Mouse (Mus musculus) right cerebral cortex, postnatal 4 days (tissue): Measurements from ENCODE around the gene Gja8.

ENCODE experiments used
- DNase-seq: peaks from one replicate; pipeline ENCODE4 v3.0.0-alpha.2; 2022

Gja8 gene

DNA sequence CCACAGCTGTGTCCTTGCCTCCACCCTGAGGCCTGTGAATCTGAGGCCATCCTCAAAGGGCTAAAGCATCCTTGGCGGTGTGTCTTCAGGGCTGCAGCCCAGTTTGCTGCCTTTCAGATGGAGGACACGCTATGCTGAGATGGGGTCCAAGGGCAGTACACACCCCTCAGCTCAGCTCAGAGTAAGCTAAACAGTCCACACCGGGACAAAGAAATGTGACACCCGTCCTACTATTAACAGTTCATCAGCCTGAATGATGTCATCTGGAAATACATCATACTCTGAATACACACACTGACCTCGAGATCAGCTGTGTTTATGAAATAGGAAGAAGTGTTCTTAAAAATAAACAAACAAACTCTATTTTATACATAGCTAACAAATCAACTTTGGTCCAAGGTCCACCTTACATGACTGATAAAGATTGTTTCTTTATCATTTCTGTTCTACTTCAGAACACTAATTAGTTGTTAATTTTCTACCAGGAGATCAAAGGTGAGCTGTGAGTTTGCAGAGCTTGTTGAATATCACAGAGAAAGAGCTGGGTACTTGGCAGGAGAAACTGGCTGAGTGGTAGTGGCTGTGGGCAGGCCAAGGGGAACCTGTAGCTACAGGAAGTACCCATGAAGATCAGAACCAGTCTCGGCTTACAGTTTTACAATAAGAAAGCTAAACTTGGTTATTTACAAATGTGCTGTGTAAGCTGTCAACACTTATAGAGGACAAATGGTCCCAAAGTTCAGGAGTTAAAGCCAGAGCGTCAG lies 50.8 kb downstream of the Gja8 start:
- no peak for DNase-seq

GRCm38 (mm10) chr3:96872501-96872900 lies 53.3 kb downstream of the Gja8 start:
- DNase-seq = no peak

DNA sequence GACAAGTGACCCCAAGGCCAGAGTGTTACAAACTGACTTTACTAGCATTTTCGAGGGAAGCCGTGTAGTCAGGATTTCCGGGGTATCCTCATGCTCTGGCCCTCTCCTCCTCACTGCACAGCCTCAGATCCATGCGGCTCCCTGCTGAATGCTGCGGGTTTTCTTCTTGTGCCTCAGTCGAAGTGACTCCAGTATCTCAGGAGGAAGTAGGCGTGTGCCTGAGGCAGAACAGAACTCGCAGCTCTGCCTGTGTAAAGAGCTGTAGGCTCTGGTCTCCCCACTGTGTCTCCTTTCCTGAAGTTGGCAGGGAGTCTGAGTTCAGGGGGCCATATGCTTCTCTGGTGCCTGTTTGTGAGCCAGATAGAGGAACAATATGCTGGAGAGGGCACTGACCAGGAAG lies 54.8 kb downstream of the Gja8 start:
- DNase-seq = no peak

GRCm38 (mm10) chr3:96870270-96870669 lies 55.5 kb downstream of the Gja8 start:
- no peak for DNase-seq

GRCm38 (mm10) chr3:96869091-96869490 lies 56.7 kb downstream of the Gja8 start:
- no peak for DNase-seq

- no peak for DNase-seq
These were observed 57.3 kb downstream of the Gja8 start for GRCm38 (mm10) chr3:96868566-96868965.

DNA sequence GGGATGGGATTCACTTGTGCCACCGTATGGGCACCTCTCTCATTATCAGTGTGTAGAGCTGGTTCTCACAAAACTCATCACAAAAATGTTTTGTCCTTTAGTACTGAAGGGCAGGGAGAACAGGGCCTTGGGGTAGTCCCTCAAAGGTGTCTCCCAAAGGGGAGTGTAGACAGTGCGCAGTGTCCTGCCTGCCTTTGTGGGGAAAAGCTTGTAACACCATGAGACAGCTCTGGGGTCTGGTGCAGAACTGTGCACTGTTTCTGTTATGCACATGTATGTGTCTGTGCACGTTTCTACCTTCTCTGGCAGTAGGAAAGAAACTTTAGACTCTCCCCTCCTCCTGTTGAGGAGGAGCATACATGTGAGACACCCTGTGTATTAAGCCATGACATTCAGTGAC lies 58.0 kb downstream of the Gja8 start:
- DNase-seq = no peak
